Mouse (Mus musculus): ENCODE results near the gene Fxyd1. TPM values are rescaled to one million over a fixed set of nuclear protein-coding genes. Genes with fewer than 3 reads are reported as not detected.

Gene Fxyd1
- polyA plus RNA-seq (2012; ENCODE audit: insufficient read depth, insufficient read length, low replicate concordance, missing spikeins) = not detected in 2 replicates

GRCm38 (mm10) chr7:31057071-31057470, at the start of gene Fxyd1:
TSS of gene Fxyd1 (minus strand) at chr7:31057199.
- H3K27ac ChIP-seq (ENCODE audit: insufficient read depth, low read depth, low read length) = no peak within 1 kb of the TSS
- 98% methylated on average over 2 of the region's 2 CpGs for WGBS
- no peak within 1 kb of the TSS for H3K4me3 ChIP-seq (ENCODE audit: insufficient read depth, low read depth, low read length)
- TF ChIP-seq POLR2A (IDR thresholded peaks at IDR 0.05; ENCODE audit: insufficient read depth, low read depth, low read length) (no peak), CTCF (IDR thresholded peaks at IDR 0.05; ENCODE audit: insufficient read depth, low read depth, low read length) (no peak)
- H3K4me1 ChIP-seq (ENCODE audit: control insufficient read depth, insufficient read depth, low read length) = peaks cover 18% of the 10 kb centered on the region

- peaks cover 4% of the 10 kb centered on the region; the same call in 1 of the 2 replicates for H3K4me1 ChIP-seq (ENCODE audit: control insufficient read depth, insufficient read depth, low read length)
- WGBS = 70% methylated on average over 3 of the region's 3 CpGs
- TF ChIP-seq CTCF (IDR thresholded peaks at IDR 0.05; ENCODE audit: insufficient read depth, low read depth, low read length) = no peak
- no peak for TF ChIP-seq POLR2A (IDR thresholded peaks at IDR 0.05; ENCODE audit: insufficient read depth, low read depth, low read length)
Measured at GRCm38 (mm10) chr7:31106166-31106565, 49.2 kb upstream of the Fxyd1 start.

GRCm38 (mm10) chr7:31105061-31105768, 48.2 kb upstream of the Fxyd1 start:
- H3K4me1 ChIP-seq (ENCODE audit: control insufficient read depth, insufficient read depth, low read length) = peaks cover 6% of the 10 kb centered on the region; the same call in 1 of the 2 replicates
- TF ChIP-seq POLR2A (IDR thresholded peaks at IDR 0.05; ENCODE audit: insufficient read depth, low read depth, low read length) (no peak), CTCF (IDR thresholded peaks at IDR 0.05; ENCODE audit: insufficient read depth, low read depth, low read length) (peak; percentile 38; the same call in 1 of the 2 replicates)
- 43% methylated on average over 15 of the region's 15 CpGs for WGBS
- H3K27ac ChIP-seq (ENCODE audit: insufficient read depth, low read depth, low read length) = no peak overlapping the region
- H3K4me3 ChIP-seq (ENCODE audit: insufficient read depth, low read depth, low read length) = no peak overlapping the region

More at GRCm38 (mm10) chr7:31106166-31106565, 49.2 kb upstream of the Fxyd1 start:
- Histone ChIP-seq H3K27ac (ENCODE audit: insufficient read depth, low read depth, low read length) (no peak overlapping the region), H3K4me3 (ENCODE audit: insufficient read depth, low read depth, low read length) (no peak overlapping the region)

GRCm38 (mm10) chr7:31100786-31101185, 43.8 kb upstream of the Fxyd1 start:
- TF ChIP-seq POLR2A (IDR thresholded peaks at IDR 0.05; ENCODE audit: insufficient read depth, low read depth, low read length) (no peak), CTCF (IDR thresholded peaks at IDR 0.05; ENCODE audit: insufficient read depth, low read depth, low read length) (no peak)
- Histone ChIP-seq H3K4me3 (ENCODE audit: insufficient read depth, low read depth, low read length) (no peak overlapping the region), H3K4me1 (ENCODE audit: control insufficient read depth, insufficient read depth, low read length) (peaks cover 9% of the 10 kb centered on the region; the same call in 1 of the 2 replicates), H3K27ac (ENCODE audit: insufficient read depth, low read depth, low read length) (no peak overlapping the region)
- WGBS = 72% methylated on average over 14 of the region's 14 CpGs

DNA sequence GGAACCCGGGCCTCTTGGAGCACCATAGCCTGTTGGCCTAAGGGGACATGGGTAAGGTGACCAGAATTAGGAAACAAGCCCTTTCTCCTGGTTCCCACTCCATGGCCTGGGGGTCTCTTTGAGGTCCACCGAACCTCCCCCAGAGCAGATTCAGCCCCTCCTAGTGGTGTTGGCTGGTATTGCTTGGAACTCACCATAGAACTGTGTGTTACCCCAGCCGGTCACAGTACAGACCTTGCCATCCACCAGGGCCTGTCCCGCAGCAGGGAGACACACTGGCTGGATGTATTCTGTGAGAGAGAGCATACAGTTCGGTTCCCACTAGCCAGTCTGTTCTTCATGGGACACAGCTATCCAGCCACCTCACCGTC, 42.6 kb upstream of the Fxyd1 start:
- no peak for TF ChIP-seq POLR2A (IDR thresholded peaks at IDR 0.05; ENCODE audit: insufficient read depth, low read depth, low read length)
- TF ChIP-seq CTCF (IDR thresholded peaks at IDR 0.05; ENCODE audit: insufficient read depth, low read depth, low read length) = peak; percentile 11; the same call in 1 of the 2 replicates
- Histone ChIP-seq H3K4me1 (ENCODE audit: control insufficient read depth, insufficient read depth, low read length) (peaks cover 11% of the 10 kb centered on the region), H3K27ac (ENCODE audit: insufficient read depth, low read depth, low read length) (no peak overlapping the region), H3K4me3 (ENCODE audit: insufficient read depth, low read depth, low read length) (no peak overlapping the region)
- WGBS = 89% methylated on average over 6 of the region's 6 CpGs

DNA sequence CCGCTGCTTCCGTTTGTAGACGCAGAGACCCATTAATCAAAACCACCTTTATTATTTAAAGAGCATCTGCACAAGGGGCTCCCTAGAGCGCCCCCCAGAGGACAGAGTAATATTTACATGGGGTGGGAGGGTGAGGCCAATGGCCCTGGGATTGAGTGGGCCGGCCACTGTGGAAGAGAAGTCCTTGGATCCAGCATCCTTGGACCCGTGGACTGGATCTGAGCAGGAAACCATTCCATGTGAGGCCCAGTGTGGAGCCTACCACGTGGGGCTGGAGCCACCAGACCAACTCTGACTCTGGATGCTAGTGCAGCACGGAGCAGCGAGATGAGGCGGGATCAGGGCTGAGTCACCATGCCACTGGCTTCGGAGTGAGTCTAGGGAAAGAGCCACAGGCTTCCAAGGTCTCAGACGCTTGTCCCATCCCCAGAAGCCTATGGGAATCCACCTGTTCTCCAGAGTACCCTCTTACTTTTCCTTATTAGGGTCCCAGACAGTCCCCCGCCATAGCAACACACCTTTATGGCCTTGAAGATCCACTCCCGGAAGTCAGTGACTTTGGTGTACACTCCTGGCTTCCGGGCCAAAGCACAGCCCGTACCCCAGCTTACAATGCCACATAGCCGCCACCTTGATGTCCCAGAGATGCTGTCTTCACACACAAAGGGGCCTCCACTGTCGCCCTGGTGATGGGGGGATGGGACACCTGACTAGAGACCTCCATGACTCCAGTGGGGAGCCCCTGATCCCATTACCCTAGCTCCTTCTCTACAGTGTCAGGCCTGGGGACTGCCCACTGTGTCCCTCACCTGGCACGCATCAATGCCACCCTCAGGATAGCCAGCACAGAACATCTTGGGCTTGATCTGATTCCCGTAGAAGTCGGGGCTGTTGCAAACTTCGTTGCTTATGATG, 42.0 kb upstream of the Fxyd1 start:
- Histone ChIP-seq H3K4me3 (ENCODE audit: insufficient read depth, low read depth, low read length) (no peak overlapping the region), H3K4me1 (ENCODE audit: control insufficient read depth, insufficient read depth, low read length) (peaks cover 18% of the 10 kb centered on the region), H3K27ac (ENCODE audit: insufficient read depth, low read depth, low read length) (no peak overlapping the region)
- WGBS = 77% methylated on average over 22 of the region's 22 CpGs
- TF ChIP-seq CTCF (IDR thresholded peaks at IDR 0.05; ENCODE audit: insufficient read depth, low read depth, low read length) (no peak), POLR2A (IDR thresholded peaks at IDR 0.05; ENCODE audit: insufficient read depth, low read depth, low read length) (no peak)

- WGBS = 42% methylated on average over 20 of the region's 20 CpGs
- TF ChIP-seq CTCF (IDR thresholded peaks at IDR 0.05; ENCODE audit: insufficient read depth, low read depth, low read length) = peak; percentile 93
- TF ChIP-seq POLR2A (IDR thresholded peaks at IDR 0.05; ENCODE audit: insufficient read depth, low read depth, low read length) = no peak
- Histone ChIP-seq H3K4me1 (ENCODE audit: control insufficient read depth, insufficient read depth, low read length) (peaks cover 25% of the 10 kb centered on the region), H3K27ac (ENCODE audit: insufficient read depth, low read depth, low read length) (no peak overlapping the region), H3K4me3 (ENCODE audit: insufficient read depth, low read depth, low read length) (no peak overlapping the region)
Measured at GRCm38 (mm10) chr7:31097583-31098248, 40.7 kb upstream of the Fxyd1 start.

DNA sequence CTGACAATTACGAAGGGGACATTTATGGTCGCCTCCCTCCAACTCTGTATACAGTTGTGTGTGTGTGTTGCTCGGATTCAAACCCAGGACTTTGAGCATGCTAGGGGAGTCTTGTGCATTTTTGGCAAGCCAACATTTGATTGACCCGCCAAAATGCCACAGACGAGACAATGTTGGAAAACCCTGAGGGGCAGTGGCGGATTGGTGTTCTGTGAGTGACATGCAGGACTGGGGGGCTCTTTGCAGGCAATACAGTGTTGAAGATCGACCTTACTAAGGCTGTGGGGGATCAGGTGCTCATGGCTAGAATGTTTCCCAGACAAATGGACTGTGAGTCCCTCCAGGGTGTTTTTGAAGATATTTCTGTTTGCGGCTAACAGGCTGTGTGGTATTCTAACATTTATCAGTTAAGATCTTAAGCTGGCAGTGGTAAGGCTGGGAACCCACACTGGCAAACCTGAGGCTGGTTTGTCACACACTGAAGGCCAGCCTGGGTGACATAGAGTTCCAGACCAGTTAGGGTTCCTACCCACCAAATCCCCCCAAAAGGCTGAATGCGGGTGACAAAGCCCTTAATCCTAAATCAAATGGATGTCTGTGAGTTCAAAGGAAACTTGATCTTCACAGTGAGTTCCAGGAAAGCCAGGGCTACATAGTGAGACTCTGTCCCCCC, 40.0 kb upstream of the Fxyd1 start:
- Histone ChIP-seq H3K4me1 (ENCODE audit: control insufficient read depth, insufficient read depth, low read length) (peaks cover 27% of the 10 kb centered on the region), H3K27ac (ENCODE audit: insufficient read depth, low read depth, low read length) (no peak overlapping the region), H3K4me3 (ENCODE audit: insufficient read depth, low read depth, low read length) (no peak overlapping the region)
- WGBS = 82% methylated on average over 9 of the region's 9 CpGs
- TF ChIP-seq CTCF (IDR thresholded peaks at IDR 0.05; ENCODE audit: insufficient read depth, low read depth, low read length) (no peak), POLR2A (IDR thresholded peaks at IDR 0.05; ENCODE audit: insufficient read depth, low read depth, low read length) (no peak)
